In the genomic region with DNA sequence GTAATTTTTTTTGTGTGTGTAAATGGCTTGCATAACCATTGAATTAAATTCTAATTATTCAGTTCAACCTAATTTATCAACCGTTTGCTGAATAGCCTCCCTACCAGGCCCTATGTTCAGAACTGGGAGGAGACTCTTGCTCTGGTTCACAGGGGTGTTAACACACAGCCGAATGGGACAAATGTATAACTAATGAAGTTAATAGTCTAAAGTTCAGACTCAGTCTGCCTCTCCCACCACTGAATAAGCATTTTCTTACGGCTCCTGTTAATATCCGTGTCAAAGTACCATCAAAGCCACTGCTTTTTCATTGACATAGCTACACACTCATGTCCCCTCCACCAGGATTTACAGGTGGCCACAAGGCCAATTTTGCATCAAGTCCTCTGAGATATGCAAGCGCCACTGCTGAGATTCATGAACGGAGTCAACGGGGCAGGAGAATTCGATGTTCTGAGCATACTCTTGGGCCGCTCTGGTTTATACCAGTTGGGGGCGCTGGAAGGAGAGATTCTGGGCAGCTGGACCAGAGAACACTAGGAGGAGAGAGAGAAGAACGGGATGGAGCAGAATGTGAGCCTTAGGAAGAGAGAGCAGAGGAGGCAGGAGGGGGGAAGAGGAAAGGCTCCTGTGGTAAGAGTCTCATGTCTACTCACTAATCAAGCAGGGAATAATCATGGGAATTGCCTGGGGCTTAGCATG, we compare ENCODE assay signal across 28 mouse cellular contexts. TPM values are rescaled to one million over a fixed set of nuclear protein-coding genes. Genes with fewer than 3 reads are reported as not detected.
DNase-seq lines count a peak whose midpoint lies in the region; ATAC-seq lines count a peak whose summit lies in the region.
"Had no signal": no experiment of that assay in that cellular context is flagged by ENCODE, and none has a peak within 500 bp of the region (broad histone marks: within the 10 kb centered on the region; RNA-seq: fewer than 3 reads in every experiment).

No protein-coding gene starts in this region.

- no peak overlapping the region for H3K9ac ChIP-seq in kidney, embryonic 16.5 days (replicated peaks; ENCODE audit: low read length)
- H3K9ac ChIP-seq in stomach, embryonic 16.5 days (ENCODE audit: low read length) = no peak overlapping the region
- H3K9ac ChIP-seq: forebrain, postnatal 0 days; heart, embryonic 12.5 days; hindbrain, embryonic 14.5 days; intestine, embryonic 15.5 days; limb, embryonic 15.5 days had no signal

- H3K4me2 ChIP-seq in kidney, embryonic 16.5 days (replicated peaks; ENCODE audit: low read depth, low read length) = no peak overlapping the region
- H3K4me2 ChIP-seq in stomach, embryonic 16.5 days (ENCODE audit: low read depth, low read length) = peak overlapping the region; percentile 40; the same call in 1 of the 2 replicates
- H3K4me2 ChIP-seq: heart, embryonic 12.5 days; hindbrain, embryonic 14.5 days; intestine, embryonic 15.5 days; limb, embryonic 15.5 days had no signal

- DNase-seq in kidney, adult 18-20 months = peak; percentile 44
- DNase-seq in kidney, postnatal 4 days = peak; percentile 16 to 24
- DNase-seq in lung, postnatal 10 days = peak; percentile 71
- DNase-seq in thymus, postnatal 25 days = no peak
- no peak for DNase-seq in thymus, postnatal 4 days
- no peak for DNase-seq in gastrocnemius, adult 18-20 months (ENCODE audit: low spot score)
- DNase-seq: adrenal gland, postnatal 14 days; cerebellum, postnatal 25 days; forebrain, postnatal 0 days; gastrocnemius, adult 2 months; heart, postnatal 14 days; layer of hippocampus, postnatal 36 days; right cerebral cortex, adult 18-20 months; thymus, adult 18-20 months had no signal

- no peak for ATAC-seq in kidney, embryonic 16.5 days (ENCODE audit: low FRiP score, low TSS enrichment)
- no peak for ATAC-seq in stomach, embryonic 16.5 days (ENCODE audit: insufficient read depth, low FRiP score)
- ATAC-seq: forebrain, postnatal 0 days; intestine, embryonic 15.5 days had no signal

- no peaks in the 10 kb centered on the region for H3K27me3 ChIP-seq in kidney, embryonic 16.5 days (ENCODE audit: insufficient read depth, low read length)
- H3K27me3 ChIP-seq in stomach, embryonic 16.5 days (ENCODE audit: control insufficient read depth, insufficient read depth, low read length) = no peaks in the 10 kb centered on the region
- H3K27me3 ChIP-seq: heart, embryonic 12.5 days; intestine, embryonic 15.5 days; limb, embryonic 15.5 days had no signal

- H3K4me3 ChIP-seq in kidney, embryonic 16.5 days (ENCODE audit: low read length) = no peak overlapping the region
- H3K4me3 ChIP-seq in stomach, embryonic 16.5 days (replicated peaks; ENCODE audit: low read length) = no peak overlapping the region; the same call in 1 of the 2 replicates
- H3K4me3 ChIP-seq: forebrain, embryonic 10.5 days; gastrocnemius, adult 2 months; heart, embryonic 12.5 days; intestine, embryonic 15.5 days; layer of hippocampus, adult 2 months; limb, embryonic 15.5 days had no signal

- H3K36me3 ChIP-seq in kidney, embryonic 16.5 days (ENCODE audit: insufficient read depth, low read length) = no peaks in the 10 kb centered on the region
- no peaks in the 10 kb centered on the region for H3K36me3 ChIP-seq in stomach, embryonic 16.5 days (ENCODE audit: control insufficient read depth, insufficient read depth, low read length)
- H3K36me3 ChIP-seq: forebrain, embryonic 10.5 days; heart, embryonic 12.5 days; intestine, embryonic 15.5 days; limb, embryonic 15.5 days had no signal

- H3K9me3 ChIP-seq in kidney, embryonic 16.5 days (ENCODE audit: low read length) = no peaks in the 10 kb centered on the region
- H3K9me3 ChIP-seq in stomach, embryonic 16.5 days (replicated peaks; ENCODE audit: control insufficient read depth, low read length) = no peaks in the 10 kb centered on the region
- H3K9me3 ChIP-seq: forebrain, embryonic 10.5 days; heart, embryonic 12.5 days; intestine, embryonic 15.5 days; limb, embryonic 15.5 days had no signal

- no peaks in the 10 kb centered on the region for H3K4me1 ChIP-seq in kidney, embryonic 16.5 days (ENCODE audit: insufficient read depth, low read length)
- 0 out of 2 replicates have a peak, but pooled peaks cover 5% of the 10 kb centered on the region for H3K4me1 ChIP-seq in stomach, embryonic 16.5 days (ENCODE audit: control insufficient read depth, insufficient read depth, low read length)
- H3K4me1 ChIP-seq: forebrain, embryonic 10.5 days; intestine, embryonic 15.5 days; limb, embryonic 15.5 days had no signal

- WGBS in kidney, embryonic 16.5 days = 73% methylated on average over 11 of the region's 11 CpGs
- WGBS in stomach, embryonic 16.5 days = 58% methylated on average over 11 of the region's 11 CpGs

- H3K27ac ChIP-seq in kidney, embryonic 16.5 days (ENCODE audit: low read length) = no peak overlapping the region
- peak overlapping the region; percentile 21; the same call in 1 of the 2 replicates for H3K27ac ChIP-seq in stomach, embryonic 16.5 days (ENCODE audit: low read length)
- H3K27ac ChIP-seq: forebrain, embryonic 10.5 days; gastrocnemius, adult 2 months; hindbrain, embryonic 14.5 days; intestine, embryonic 15.5 days; layer of hippocampus, adult 2 months; limb, embryonic 15.5 days had no signal

RNA-seq across cellular contexts. Expression of a gene that starts 9.5 kb away (rescaled TPM):
- 6.1 TPM in 1 of 2 replicates, not detected in the other for polyA plus RNA-seq in kidney, embryonic 16.5 days (2015; fragmentation: Nextera tagmentation; extraction: Ambion mirVana)
- polyA plus RNA-seq in stomach, embryonic 16.5 days (2015; fragmentation: Nextera tagmentation; extraction: Ambion mirVana) = 362 and 520 TPM in 2 replicates
- total RNA-seq in gastrocnemius, adult 18-20 months (2021) = not detected
- total RNA-seq: adrenal gland, postnatal 14 days; CH12.LX; forebrain, postnatal 0 days; gastrocnemius, adult 2 months; granulocyte monocyte progenitor cell, adult 5-6 weeks; heart, postnatal 14 days; layer of hippocampus, adult 2 months; layer of hippocampus, postnatal 36 days; left cerebral cortex, postnatal 36 days; MEL; midbrain, postnatal 0 days had no signal
- polyA plus RNA-seq: brain, embryonic 14.5 days; forebrain, postnatal 0 days; heart, embryonic 12.5 days; hindbrain, embryonic 14.5 days; limb, embryonic 15.5 days; midbrain, postnatal 0 days had no signal

Comparison
In these comparisons a context has a peak if more than half of its experiments do, and no peak if none do; other contexts are left out.
1. DNase-seq: peak in kidney, adult 18-20 months (single experiment), kidney, postnatal 4 days (2 of 2) and lung, postnatal 10 days (single experiment); none in thymus, postnatal 25 days (single experiment), thymus, postnatal 4 days (single experiment) and gastrocnemius, adult 18-20 months (single experiment).
2. RNA of a gene that starts 9.5 kb away (polyA plus RNA-seq): 362 to 520 TPM in stomach, embryonic 16.5 days; 6.1 TPM in kidney, embryonic 16.5 days; every median in the first group is over 10 times any median in the second.